Mouse (Mus musculus) T-helper 1 cell (primary cell): ENCODE measurements around the gene Ptpn6.

Experiments
- in situ Hi-C: fragments of 300-600 bp; cut with MboI, MseI; formaldehyde crosslinking; loops from one replicate; pipeline ENCODE4 v1.15.1; 2025; ENCODE audit warnings: high pct_unique_total_duplicates

The Ptpn6 gene

DNA sequence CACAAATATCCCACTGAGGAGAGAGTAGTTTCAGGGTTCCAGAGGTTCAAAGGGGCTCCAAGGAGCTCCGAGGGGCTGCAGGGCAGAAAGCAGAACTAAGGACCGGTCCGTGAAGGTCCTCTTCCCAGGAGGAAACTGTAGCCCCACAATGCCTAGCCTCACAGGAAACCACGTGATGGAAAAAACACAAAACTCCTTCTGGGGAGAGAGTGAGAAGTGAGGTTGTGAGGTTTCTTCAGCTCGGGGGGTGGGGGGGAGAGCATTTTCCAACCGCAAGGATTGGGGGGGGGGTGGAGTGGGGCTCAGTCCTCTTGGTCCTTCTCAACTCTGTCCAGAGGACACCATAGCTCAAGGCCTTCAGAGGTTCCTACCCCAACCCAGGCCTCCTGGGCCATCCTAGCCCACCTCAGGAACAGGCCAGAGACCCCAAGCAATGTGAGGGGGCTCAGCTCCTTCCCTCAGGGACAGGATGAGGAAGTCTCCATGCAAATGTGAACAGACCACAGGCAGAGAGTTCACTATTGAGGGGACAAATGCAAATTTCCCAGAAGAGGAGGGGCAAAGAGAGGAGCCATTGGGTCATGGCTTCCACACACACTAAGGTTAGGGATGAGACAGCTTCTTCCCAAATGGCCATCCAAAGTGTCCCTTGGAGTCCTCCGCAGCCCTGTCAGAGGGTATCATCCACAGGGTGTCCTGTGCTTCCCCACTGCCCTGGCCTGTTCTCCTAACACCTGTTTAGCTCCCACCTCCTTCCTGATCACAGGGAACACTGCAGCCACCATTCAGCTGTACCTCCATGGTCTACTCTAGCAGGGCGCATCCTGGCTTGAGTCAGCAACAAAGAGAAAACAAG, 8.4 kb downstream of the Ptpn6 start:
- in situ Hi-C loops: no loop called here

DNA sequence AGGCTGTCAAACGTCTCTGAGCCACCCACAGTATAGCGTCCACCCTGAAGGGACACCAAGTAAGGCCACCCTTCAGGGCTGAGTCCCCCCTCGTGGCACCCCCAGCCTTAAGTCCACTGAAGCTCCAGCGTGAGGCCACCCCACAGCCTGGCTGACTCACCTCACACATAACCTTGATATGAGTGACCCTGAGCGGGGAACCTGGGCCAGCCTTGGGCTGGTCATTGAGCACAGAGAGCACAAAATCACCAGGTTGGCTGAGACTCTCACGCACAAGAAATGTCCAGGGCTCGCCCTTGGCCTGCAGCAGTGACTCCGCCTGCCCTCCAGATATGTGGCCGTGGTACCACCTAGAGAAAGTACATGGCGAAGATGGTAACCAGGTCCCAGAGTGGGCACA, 9.9 kb downstream of the Ptpn6 start:
- in situ Hi-C loops: no loop called here

DNA sequence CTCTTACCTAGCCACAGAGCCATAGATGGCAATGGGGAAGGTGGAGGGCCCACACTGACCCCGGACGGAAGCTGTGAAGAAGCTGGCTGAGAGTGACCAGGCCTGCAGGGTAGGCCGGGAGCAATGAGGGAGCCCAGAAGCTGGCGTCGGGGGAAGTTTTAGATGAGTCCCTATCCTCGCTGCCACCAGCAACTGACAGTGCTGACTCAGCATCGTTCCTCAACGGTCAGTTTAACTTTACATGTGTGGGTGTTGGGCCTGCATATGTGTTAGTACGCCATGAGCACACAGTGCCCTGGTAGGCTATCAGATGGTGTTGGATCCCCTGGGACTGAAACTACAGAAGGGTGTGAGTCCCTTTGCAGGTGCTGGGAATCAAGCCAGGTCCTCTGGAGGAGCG, 14.0 kb downstream of the Ptpn6 start:
- in situ Hi-C loops: loop anchor here (25.0 kb wide), 1 partner anchor 1912 kb away; the partner anchor contains the start of genes Foxj2 and Slc2a3

DNA sequence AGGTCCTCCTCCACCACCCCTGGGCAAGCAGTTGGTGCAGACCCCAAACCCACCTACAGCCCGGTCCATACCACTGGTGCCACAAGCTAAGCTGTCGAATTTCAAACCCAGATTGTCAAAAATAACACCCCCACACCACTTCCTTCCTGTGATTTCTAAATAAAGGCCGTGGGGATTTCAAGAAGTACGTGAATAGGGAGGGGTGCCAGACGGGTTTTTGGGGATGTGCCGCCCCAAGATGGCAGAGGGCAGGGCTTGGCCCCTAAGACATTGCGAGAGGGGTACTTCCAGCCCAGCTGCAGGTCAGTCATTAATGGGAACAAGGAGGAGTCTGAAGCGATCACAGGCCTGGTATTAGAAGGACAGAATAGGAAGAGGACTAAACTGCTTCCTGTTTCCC, 15.0 kb downstream of the Ptpn6 start:
- in situ Hi-C loops: loop anchor here (25.0 kb wide), 1 partner anchor 1911 kb away; the partner anchor contains the start of genes Foxj2 and Slc2a3

DNA sequence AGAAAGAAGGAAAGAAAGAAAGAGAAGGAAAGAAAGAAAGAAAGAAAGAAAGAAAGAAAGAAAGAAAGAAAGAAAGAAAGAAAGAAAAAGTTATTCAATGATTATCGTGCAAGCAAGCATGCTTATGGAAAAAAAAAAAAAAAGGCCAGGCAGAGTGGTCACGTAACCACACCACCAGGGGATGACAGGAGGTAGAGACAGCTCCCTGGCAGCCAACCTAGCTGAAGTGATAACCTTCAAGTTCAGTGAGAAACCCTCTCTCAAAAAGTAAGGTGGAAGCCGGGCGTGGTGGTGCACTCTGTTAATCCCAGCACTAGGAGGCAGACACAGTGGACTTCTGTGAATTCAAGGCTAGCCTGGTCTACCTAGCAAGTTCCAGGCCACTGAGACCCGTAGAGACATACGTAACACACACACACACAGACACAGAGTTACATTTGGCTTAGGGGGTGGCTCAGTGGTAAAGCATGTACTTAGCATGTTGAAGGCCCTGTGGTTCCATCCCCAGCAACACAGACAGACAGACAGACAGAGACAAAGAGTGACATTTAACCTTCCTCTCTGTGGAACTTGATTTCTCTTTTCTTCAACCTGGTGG, 15.5 kb downstream of the Ptpn6 start:
- in situ Hi-C loops: loop anchor here (25.0 kb wide), 1 partner anchor 1911 kb away; the partner anchor contains the start of genes Foxj2 and Slc2a3

- in situ Hi-C loops: loop anchor here (25.0 kb wide), 1 partner anchor 1909 kb away; the partner anchor contains the start of genes Foxj2 and Slc2a3
Measured at GRCm38 (mm10) chr6:124720904-124721303, 17.6 kb downstream of the Ptpn6 start.

- in situ Hi-C loops: loop anchor here (25.0 kb wide), 1 partner anchor 1907 kb away; the partner anchor contains the start of genes Foxj2 and Slc2a3
Measured at GRCm38 (mm10) chr6:124719354-124719978, 19.0 kb downstream of the Ptpn6 start.

DNA sequence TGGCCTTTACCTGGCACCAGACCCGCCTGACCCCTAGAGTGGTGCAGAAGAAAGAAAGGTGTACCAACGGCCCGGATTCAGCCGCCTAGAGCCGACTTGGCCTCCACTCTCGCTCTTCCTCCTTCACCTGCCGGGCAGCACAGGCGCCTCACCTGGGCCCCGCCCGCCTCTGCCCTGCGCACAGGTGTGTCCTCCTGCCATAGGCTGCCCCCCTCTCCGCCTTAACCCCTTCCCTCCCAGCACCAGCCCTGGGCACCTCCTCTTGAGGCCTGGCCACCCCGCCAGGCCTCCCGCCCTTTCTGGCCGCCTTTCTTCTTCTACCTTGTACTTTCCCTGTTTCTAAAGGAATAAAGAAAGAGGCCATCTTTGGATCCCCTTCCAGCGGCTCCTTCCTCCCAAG, 19.8 kb downstream of the Ptpn6 start:
- in situ Hi-C loops: loop anchor here (25.0 kb wide), 1 partner anchor 1906 kb away; the partner anchor contains the start of genes Foxj2 and Slc2a3

GRCm38 (mm10) chr6:124717968-124718367, 20.5 kb downstream of the Ptpn6 start:
- in situ Hi-C loops: loop anchor here (25.0 kb wide), 1 partner anchor 1906 kb away; the partner anchor contains the start of genes Foxj2 and Slc2a3

DNA sequence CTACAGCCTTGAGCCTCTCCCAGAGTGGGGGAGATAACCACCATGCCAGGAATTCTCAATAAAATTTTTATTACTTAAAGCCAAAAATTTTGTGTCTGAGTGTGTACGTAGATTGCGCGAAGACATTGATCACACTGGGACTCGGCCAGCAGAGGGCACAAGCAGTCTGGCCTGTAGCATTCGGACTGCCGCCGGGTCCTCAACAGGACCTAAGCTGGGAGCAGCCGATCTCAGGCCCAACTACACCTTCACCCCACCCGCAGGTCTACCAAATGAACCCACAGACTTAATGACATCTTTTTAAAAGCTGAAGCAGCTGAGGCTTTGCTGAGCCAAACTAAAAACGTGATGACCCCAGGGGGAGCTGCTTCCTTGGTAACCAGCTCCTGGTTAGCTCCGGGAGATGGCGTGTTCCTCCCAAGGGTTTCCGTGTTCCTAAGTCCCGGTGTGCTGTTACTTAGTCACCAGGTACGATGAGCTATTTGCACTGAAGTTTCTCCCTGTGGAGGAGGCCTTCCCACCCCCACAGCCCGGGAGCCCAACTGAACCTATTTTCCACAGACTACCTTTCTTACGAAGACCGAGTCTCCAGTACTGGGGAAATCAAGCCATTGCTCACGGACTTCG, 21.5 kb downstream of the Ptpn6 start:
- in situ Hi-C loops: loop anchor here (25.0 kb wide), 1 partner anchor 1905 kb away; the partner anchor contains the start of genes Foxj2 and Slc2a3

DNA sequence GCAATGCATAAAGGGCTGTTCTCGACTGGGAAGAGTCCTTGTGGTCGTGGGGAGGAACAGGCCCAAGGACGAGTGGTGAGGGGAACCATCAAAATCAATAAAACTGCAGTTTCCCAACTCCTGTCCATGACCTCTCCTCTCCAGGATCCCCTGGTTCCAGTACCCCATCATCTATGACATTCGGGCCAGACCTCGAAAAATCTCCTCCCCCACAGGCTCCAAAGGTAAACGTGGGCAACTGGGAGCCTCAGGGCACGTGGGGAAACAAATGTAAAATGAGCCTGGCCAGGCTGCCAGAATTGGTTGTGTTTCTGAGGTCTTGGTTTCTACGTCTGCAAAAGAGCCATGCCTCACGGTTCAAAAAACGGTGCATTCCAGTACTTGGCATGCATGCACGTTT, 25.6 kb downstream of the Ptpn6 start:
- in situ Hi-C loops: loop anchor here (25.0 kb wide), 1 partner anchor 1901 kb away; the partner anchor contains the start of genes Foxj2 and Slc2a3

- in situ Hi-C loops: loop anchor here (25.0 kb wide), 1 partner anchor 1900 kb away; the partner anchor contains the start of genes Foxj2 and Slc2a3
Measured at GRCm38 (mm10) chr6:124711824-124712782, 26.4 kb downstream of the Ptpn6 start, which contains the start of the genes Emg1 and Phb2. TSS of gene Emg1 (minus strand) at chr6:124712178. TSS of gene Phb2 (plus strand) at chr6:124712336.

DNA sequence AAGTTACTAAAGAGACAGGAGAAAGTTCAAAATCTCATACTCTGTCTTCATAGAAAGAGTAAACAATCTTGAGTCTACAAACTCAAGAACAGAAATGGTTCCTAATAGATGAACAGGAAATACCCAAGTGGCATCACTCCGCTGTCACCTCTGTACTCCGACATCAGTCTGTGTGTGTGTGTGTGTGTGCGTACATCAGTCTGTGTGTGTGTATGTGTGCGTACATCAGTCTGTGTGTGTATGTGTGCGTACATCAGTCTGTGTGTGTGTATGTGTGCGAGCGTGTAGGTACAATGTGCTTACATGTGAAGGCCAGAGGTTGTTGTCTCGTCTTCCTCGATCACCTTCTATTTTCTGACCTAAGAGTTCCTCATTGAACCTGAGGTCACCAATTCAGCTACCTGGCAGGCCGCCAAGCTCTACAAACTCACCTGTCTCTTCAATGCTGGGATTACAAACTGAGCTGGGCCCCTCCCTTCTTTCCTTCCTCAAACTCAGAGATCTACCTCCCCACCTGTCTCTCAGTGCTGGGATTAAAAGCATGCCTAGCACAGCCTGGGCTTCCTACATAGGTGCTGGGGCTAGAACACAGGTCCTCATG, 30.1 kb downstream of the Ptpn6 start:
- in situ Hi-C loops: loop anchor here (25.0 kb wide), 1 partner anchor 1896 kb away; the partner anchor contains the start of genes Foxj2 and Slc2a3

GRCm38 (mm10) chr6:124706061-124706627, 32.4 kb downstream of the Ptpn6 start:
- in situ Hi-C loops: loop anchor here (25.0 kb wide), 1 partner anchor 1894 kb away; the partner anchor contains the start of genes Foxj2 and Slc2a3

GRCm38 (mm10) chr6:124704417-124704816, 34.1 kb downstream of the Ptpn6 start:
- in situ Hi-C loops: loop anchor here (25.0 kb wide), 1 partner anchor 1892 kb away; the partner anchor contains the start of genes Foxj2 and Slc2a3

DNA sequence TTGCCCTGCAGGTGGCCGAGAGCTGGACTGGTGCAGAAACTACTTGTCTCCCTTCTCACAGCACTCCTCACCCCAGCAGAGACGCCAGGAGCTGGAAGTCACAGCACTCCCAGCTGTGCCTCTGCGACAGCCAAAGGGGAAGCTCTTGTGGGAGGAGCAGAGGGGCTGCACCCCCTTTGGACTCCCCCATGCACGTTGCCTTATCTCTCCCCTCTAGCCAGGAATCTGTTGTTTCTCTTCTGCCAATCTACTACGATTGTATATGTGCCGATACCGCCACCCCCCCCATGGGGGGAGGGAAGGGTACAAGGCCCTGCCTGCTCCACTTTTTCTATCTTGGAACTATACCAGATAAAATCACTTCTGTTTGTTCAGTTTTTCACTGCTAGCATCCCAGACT, 34.7 kb downstream of the Ptpn6 start:
- in situ Hi-C loops: loop anchor here (25.0 kb wide), 1 partner anchor 1891 kb away; the partner anchor contains the start of genes Foxj2 and Slc2a3

DNA sequence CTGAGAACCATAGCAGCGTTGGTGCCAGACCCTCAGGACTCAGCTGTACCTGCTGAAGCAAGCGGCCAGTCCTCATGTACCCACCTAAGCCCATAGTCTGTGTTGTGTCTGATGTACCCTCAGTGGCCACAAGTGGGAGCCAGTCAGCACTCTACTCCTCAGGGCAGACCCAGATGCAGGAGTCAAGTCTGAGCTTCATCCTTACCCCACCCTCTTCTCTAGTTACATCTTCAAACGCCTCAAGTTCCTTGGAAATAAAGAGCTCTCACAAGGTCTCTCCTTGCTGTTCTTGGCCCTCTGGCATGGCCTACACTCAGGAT, 35.8 kb downstream of the Ptpn6 start:
- in situ Hi-C loops: loop anchor here (25.0 kb wide), 1 partner anchor 1890 kb away; the partner anchor contains the start of genes Foxj2 and Slc2a3

GRCm38 (mm10) chr6:124702102-124702783, 36.3 kb downstream of the Ptpn6 start:
- in situ Hi-C loops: loop anchor here (25.0 kb wide), 1 partner anchor 1890 kb away; the partner anchor contains the start of genes Foxj2 and Slc2a3
